Mouse (Mus musculus) lung, postnatal 0 days (tissue): Measurements from ENCODE around the gene Wfikkn1. TPM values are rescaled to one million over a fixed set of nuclear protein-coding genes. Genes with fewer than 3 reads are reported as not detected.

Source experiments
- ATAC-seq: fragments of 200-750 bp; cut with Nextera tagmentation; 2 replicates; pipeline ENCODE4 v1.8.0; 2017; ENCODE audit warnings: moderate library complexity
- DNase-seq: peaks from one replicate; pipeline ENCODE4 v3.0.0-alpha.2; 2016; ENCODE audit warnings: low spot score
- H3K27ac ChIP-seq: fragments of 300-500 bp; sonication (generic); 2 replicates; pipeline ENCODE4 v1.5.1; 2014; ENCODE audit warnings: antibody characterized with exemption, mild to moderate bottlenecking, low read length, mixed read lengths
- H3K27me3 ChIP-seq: fragments of 300-500 bp; sonication (generic); replicated peaks from 2 replicates; pipeline ENCODE4 v1.6.1; 2014; ENCODE audit warnings: low read length, mixed read lengths; ENCODE audit not compliant: insufficient read depth
- H3K36me3 ChIP-seq: fragments of 300-500 bp; sonication (generic); 2 replicates; pipeline ENCODE4 v1.6.1; 2014; ENCODE audit warnings: low read length, mixed read lengths; ENCODE audit not compliant: insufficient read depth
- H3K4me1 ChIP-seq: fragments of 300-500 bp; sonication (generic); 2 replicates; pipeline ENCODE4 v1.6.1; 2014; ENCODE audit warnings: antibody characterized with exemption, low read depth, low read length, mixed read lengths; ENCODE audit not compliant: insufficient read depth
- H3K4me2 ChIP-seq: fragments of 300-500 bp; sonication (generic); replicated peaks from 2 replicates; pipeline ENCODE4 v1.6.1; 2014; ENCODE audit warnings: low read depth, mild to moderate bottlenecking, low read length, moderate library complexity, mixed read lengths
- H3K4me3 ChIP-seq: fragments of 300-500 bp; sonication (generic); 2 replicates; pipeline ENCODE4 v1.5.1; 2014; ENCODE audit warnings: low read depth, low read length
- H3K9ac ChIP-seq: fragments of 300-500 bp; sonication (generic); replicated peaks from 2 replicates; pipeline ENCODE4 v1.6.1; 2014; ENCODE audit warnings: low read depth, mild to moderate bottlenecking
- H3K9me3 ChIP-seq: fragments of 300-500 bp; sonication (generic); 2 replicates; pipeline ENCODE4 v1.6.1; 2016; ENCODE audit warnings: low read length, mixed read lengths
- CTCF ChIP-seq: IDR thresholded peaks from 2 replicates; pipeline ENCODE4 v1.5.1; 2016; ENCODE audit warnings: antibody characterized with exemption, mild to moderate bottlenecking
- EP300 ChIP-seq: IDR thresholded peaks from 2 replicates; pipeline ENCODE4 v1.6.1; 2016; ENCODE audit warnings: antibody characterized with exemption, mild to moderate bottlenecking, control low read depth
- WGBS: fragments of 180-500 bp; shearing (Covaris S2); extraction: QIAGEN DNeasy Blood & Tissue Kit; methylation state at CpG from one replicate; pipeline ENCODE4 v1.1.7; 2014; 5-methylcytosine and 5-hydroxymethylcytosine counted together
- polyA plus RNA-seq: library from polyadenylated mRNA; unstranded; fragments of >200 nt; fragmentation: Nextera tagmentation; extraction: Ambion mirVana; gene quantifications from 2 replicates; pipeline ENCODE4 v1.2.1, GENCODE M21; 2015

The Wfikkn1 gene
- polyA plus RNA-seq, 1 experiment from 2014 or later = 0.26 TPM

DNA sequence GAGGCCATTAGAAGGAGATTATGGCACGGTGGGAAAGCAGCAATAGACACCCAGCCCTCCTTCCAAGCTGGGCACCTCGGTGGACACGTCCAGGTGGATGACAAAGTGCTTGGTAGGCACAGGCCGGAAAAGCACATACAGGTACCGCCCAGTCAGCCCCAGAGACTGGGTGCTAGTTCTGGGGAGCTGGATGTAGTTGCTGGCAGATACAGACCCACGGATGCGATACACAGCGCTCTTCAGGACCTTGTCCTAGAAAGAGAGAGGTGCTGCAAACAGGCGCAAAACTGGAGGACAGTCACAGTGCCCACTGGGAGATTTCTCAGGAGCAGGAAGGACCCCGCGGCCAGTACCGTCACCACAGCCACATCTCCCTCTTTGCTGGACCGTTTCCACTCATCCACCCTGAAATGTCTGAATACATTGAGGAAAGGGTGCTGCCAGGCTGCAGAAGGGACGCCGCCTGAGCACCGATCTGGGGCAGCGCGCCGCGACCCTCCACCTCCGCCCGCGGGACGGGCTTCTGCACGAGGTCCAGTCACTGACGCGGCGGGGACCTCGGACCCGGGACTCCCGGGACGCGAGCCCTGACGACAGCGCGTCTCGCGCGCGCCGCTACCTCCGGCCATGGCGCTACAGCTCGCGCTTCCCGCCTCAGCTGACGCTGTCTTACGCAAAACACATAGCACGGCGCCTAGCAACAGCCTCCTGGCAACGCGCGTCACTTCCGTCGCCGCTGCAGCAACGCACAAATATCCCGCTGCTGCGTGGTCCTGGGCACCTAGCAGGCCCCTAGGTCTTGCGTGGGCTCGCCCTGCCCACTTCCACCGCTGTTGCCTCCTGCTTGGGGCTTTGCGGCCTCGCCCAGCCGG, 19.6 kb downstream of the Wfikkn1 start, which contains the start of gene Wdr90:
TSS of gene Wdr90 (minus strand) at position 670 of the 872 bp plus-strand sequence.
- TF ChIP-seq EP300 (no peak), CTCF (peak; percentile 58)
- ATAC-seq = peak; percentile 98
- DNase-seq = peak; percentile 96
- Histone ChIP-seq H3K27ac (peak within 1 kb of the TSS; percentile 71), H3K4me2 (peak within 1 kb of the TSS; percentile 92), H3K4me1 (peaks cover 4% of the 10 kb centered on the region; the same call in 1 of the 2 replicates), H3K27me3 (no peaks in the 10 kb centered on the region), H3K4me3 (peak within 1 kb of the TSS; percentile 58), H3K9me3 (no peaks in the 10 kb centered on the region), H3K36me3 (no peaks in the 10 kb centered on the region), H3K9ac (peak within 1 kb of the TSS; percentile 55)
- WGBS = 6% methylated on average over 61 of the region's 65 CpGs

DNA sequence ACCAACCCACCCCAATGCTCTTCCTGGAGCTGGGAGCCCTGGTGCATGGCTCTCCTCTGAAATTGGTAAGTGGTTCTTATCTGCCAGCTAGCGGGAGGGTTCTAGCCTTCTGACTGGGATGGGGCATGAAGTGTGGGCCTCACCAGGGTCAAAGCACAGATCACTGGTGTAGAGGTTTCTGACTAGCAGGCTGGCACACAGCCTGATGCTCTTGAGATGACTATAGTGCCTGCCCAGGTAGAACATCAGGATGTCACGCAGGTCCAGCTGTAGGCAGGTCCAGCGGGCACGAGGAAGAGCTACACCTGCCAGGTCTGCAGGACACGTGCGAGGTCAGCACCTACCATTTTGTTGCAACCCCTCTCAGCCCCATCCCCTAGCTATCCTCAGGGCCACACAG, 20.4 kb downstream of the Wfikkn1 start:
- Histone ChIP-seq H3K4me1 (peaks cover 4% of the 10 kb centered on the region; the same call in 1 of the 2 replicates), H3K9me3 (no peaks in the 10 kb centered on the region), H3K4me2 (no peak overlapping the region), H3K9ac (no peak overlapping the region), H3K27me3 (no peaks in the 10 kb centered on the region), H3K36me3 (no peaks in the 10 kb centered on the region), H3K27ac (no peak overlapping the region), H3K4me3 (no peak overlapping the region)
- DNase-seq = no peak
- no peak for TF ChIP-seq EP300
- TF ChIP-seq CTCF = no peak
- ATAC-seq = no peak
- 90% methylated on average over 6 of the region's 6 CpGs for WGBS

DNA sequence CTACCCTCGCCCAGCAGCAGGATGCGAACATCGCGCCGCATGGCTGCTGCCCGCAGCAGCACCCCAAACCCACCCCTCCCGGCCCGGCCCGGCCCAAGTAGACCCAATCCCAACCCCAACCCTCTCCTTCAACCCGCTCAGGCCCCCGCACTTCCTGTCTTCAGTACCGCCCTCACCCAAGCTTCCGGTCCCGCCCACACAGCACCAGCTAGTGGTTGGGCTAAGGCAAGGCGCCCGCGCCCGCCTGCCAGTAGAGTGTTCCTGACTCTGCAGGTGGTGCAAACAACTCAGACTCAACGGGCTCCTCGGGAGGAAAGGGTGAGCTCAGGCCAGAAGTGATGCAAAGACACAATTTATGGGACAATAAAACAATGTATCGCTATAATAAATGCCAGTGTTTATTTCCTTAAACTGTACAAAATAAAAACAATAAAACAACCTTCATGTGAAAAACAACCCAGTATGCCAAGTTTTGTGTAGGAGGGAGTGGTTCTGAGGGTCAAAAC, 36.2 kb downstream of the Wfikkn1 start, which contains the start of gene Rhot2:
TSS of gene Rhot2 (minus strand) at position 456 of the 506 bp plus-strand sequence.
- peaks cover 13% of the 10 kb centered on the region; the same call in 1 of the 2 replicates for H3K36me3 ChIP-seq
- peak within 1 kb of the TSS; percentile 63 for H3K9ac ChIP-seq
- H3K27me3 ChIP-seq = no peaks in the 10 kb centered on the region
- peak within 1 kb of the TSS; percentile 81 for H3K27ac ChIP-seq
- DNase-seq (peak; percentile 98), ATAC-seq (peak; percentile 99)
- H3K4me2 ChIP-seq = peak within 1 kb of the TSS; percentile 89
- TF ChIP-seq CTCF (peak; percentile 81), EP300 (no peak)
- H3K9me3 ChIP-seq = no peaks in the 10 kb centered on the region
- 3% methylated on average over 18 of the region's 21 CpGs for WGBS
- peak within 1 kb of the TSS; percentile 77 for H3K4me3 ChIP-seq
- H3K4me1 ChIP-seq = 0 out of 2 replicates have a peak, but pooled peaks cover 4% of the 10 kb centered on the region

DNA sequence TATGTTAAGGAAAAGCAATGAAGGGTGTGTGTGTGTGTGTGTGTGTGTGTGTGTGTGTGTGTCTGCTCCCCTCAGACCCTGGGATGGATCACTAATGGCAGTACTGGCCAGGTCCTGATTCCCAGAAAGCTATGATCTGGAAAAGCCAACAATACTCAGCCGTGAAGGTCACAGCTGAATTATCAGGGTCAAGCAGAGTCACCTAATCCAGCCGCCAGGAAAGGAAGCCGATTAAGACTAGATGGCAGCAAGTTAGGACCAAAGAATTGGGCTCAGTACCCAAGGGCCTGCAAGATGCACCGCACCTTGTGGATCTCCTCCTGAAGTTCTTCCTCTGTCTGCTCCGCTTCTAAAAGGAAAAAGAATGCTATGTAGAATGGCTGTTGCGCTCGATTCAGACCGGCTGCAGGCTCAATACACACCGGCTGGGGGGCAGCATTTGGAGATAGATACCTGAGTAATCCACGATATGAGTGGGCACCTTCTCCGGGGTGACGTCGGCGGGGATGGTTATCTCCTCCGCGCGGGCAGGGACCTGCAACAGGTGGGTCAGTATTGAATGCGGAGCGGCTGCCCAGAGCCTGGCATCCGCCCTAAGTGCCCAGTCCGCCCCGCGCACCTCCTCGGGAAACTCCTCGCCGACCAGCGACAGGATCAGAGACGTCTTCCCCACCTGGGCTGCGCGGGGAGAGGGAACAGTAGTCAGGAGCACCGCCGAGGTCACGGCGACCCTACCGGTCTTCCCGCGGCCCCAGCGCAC, 36.8 kb downstream of the Wfikkn1 start:
- H3K4me2 ChIP-seq = peak overlapping the region; percentile 89
- peaks cover 13% of the 10 kb centered on the region; the same call in 1 of the 2 replicates for H3K36me3 ChIP-seq
- 2% methylated on average over 33 of the region's 38 CpGs for WGBS

DNA sequence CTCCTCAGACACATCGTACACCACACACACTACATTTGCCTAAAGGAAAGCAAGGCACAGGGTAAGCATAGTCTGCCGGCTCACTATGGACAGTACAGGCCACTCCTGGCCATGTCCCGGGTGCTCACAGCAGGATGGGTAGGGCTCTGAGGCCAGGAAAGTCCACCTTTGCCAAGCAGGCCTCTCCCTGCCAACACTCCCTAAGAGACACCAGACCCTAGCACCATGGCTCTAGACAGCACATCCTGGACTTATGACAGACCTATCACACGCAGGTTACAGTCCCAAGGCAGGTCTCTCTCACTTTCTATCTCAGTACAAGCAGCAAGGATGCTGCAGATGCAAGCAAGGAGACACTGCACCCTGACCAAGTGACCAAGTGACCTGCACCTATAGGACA, 37.5 kb downstream of the Wfikkn1 start:
- 81% methylated on average over 4 of the region's 4 CpGs for WGBS
- no peaks in the 10 kb centered on the region for H3K9me3 ChIP-seq
- H3K36me3 ChIP-seq = peaks cover 13% of the 10 kb centered on the region; the same call in 1 of the 2 replicates

More for the DNA sequence above, 36.8 kb downstream of the Wfikkn1 start:
- ATAC-seq = peak; percentile 42
- TF ChIP-seq CTCF (no peak), EP300 (no peak)
- peak overlapping the region; percentile 63 for H3K9ac ChIP-seq
- no peak for DNase-seq
- peak overlapping the region; percentile 81 for H3K27ac ChIP-seq
- peak overlapping the region; percentile 77 for H3K4me3 ChIP-seq
- 0 out of 2 replicates have a peak, but pooled peaks cover 4% of the 10 kb centered on the region for H3K4me1 ChIP-seq
- H3K9me3 ChIP-seq = no peaks in the 10 kb centered on the region
- no peaks in the 10 kb centered on the region for H3K27me3 ChIP-seq

More for the DNA sequence above, 37.5 kb downstream of the Wfikkn1 start:
- Histone ChIP-seq H3K9ac (no peak overlapping the region; the same call in 1 of the 2 replicates), H3K4me2 (peak overlapping the region; percentile 89), H3K27me3 (no peaks in the 10 kb centered on the region), H3K4me3 (no peak overlapping the region), H3K4me1 (0 out of 2 replicates have a peak, but pooled peaks cover 4% of the 10 kb centered on the region), H3K27ac (no peak overlapping the region)
- DNase-seq (no peak), ATAC-seq (no peak)
- TF ChIP-seq EP300 (no peak), CTCF (no peak)
